ENCODE assay signal across 8 mouse cellular contexts in genomic region chrX:140599561-140600409, GRCm38 (mm10). TPM values are rescaled to one million over a fixed set of nuclear protein-coding genes. Genes with fewer than 3 reads are reported as not detected.
DNase-seq lines count a peak whose midpoint lies in the region; ATAC-seq and TF ChIP-seq lines count a peak whose summit lies in the region.

No protein-coding gene starts in this region.

- WGBS in forebrain, embryonic 11.5 days: 19% methylated on average over 70 of the region's 78 CpGs
- WGBS in intestine, embryonic 15.5 days: 20% methylated on average over 60 of the region's 78 CpGs
- WGBS in stomach, embryonic 16.5 days: 13% methylated on average over 65 of the region's 78 CpGs

- no peaks in the 10 kb centered on the region for H3K9me3 ChIP-seq in G1E (replicated peaks)
- no peaks in the 10 kb centered on the region for H3K9me3 ChIP-seq in forebrain, embryonic 11.5 days (ENCODE audit: control insufficient read depth, low read length)
- H3K9me3 ChIP-seq in intestine, embryonic 15.5 days: no peaks in the 10 kb centered on the region
- H3K9me3 ChIP-seq in stomach, embryonic 16.5 days (replicated peaks; ENCODE audit: control insufficient read depth, low read length): no peaks in the 10 kb centered on the region; the same call in 1 of the 2 replicates

- no peak overlapping the region for H3K27ac ChIP-seq in forebrain, embryonic 11.5 days (ENCODE audit: low read depth, low read length)
- no peak overlapping the region for H3K27ac ChIP-seq in intestine, embryonic 15.5 days
- no peak overlapping the region for H3K27ac ChIP-seq in stomach, embryonic 16.5 days (ENCODE audit: low read length)

- TF ChIP-seq CTCF in G1E (IDR thresholded peaks at IDR 0.05; ENCODE audit: low read depth, low read length): no peak

- no peak overlapping the region for H3K9ac ChIP-seq in forebrain, embryonic 11.5 days (ENCODE audit: low read length)
- 0 out of 2 replicates have a peak overlapping the region, but pooled peaks have one; percentile 17 for H3K9ac ChIP-seq in intestine, embryonic 15.5 days
- peak overlapping the region; percentile 66 for H3K9ac ChIP-seq in stomach, embryonic 16.5 days (ENCODE audit: low read length)

- H3K27me3 ChIP-seq in G1E (ENCODE audit: insufficient read depth, low read length): peaks cover 21% of the 10 kb centered on the region
- peaks cover 41% of the 10 kb centered on the region for H3K27me3 ChIP-seq in forebrain, embryonic 11.5 days (ENCODE audit: control insufficient read depth, insufficient read depth, low read length)
- peaks cover 34% of the 10 kb centered on the region for H3K27me3 ChIP-seq in intestine, embryonic 15.5 days (replicated peaks)
- H3K27me3 ChIP-seq in stomach, embryonic 16.5 days (ENCODE audit: control insufficient read depth, insufficient read depth, low read length): peaks cover 10% of the 10 kb centered on the region; the same call in 1 of the 2 replicates

- peak overlapping the region; percentile 67 for H3K4me2 ChIP-seq in forebrain, embryonic 11.5 days (ENCODE audit: low read depth, low read length, severe bottlenecking)
- H3K4me2 ChIP-seq in intestine, embryonic 15.5 days (replicated peaks): peak overlapping the region; percentile 86
- H3K4me2 ChIP-seq in stomach, embryonic 16.5 days (ENCODE audit: low read depth, low read length): peak overlapping the region; percentile 76

- no peaks in the 10 kb centered on the region for H3K36me3 ChIP-seq in G1E (replicated peaks)
- H3K36me3 ChIP-seq in forebrain, embryonic 11.5 days (ENCODE audit: control insufficient read depth, insufficient read depth, low read length): no peaks in the 10 kb centered on the region
- no peaks in the 10 kb centered on the region for H3K36me3 ChIP-seq in intestine, embryonic 15.5 days
- no peaks in the 10 kb centered on the region for H3K36me3 ChIP-seq in stomach, embryonic 16.5 days (ENCODE audit: control insufficient read depth, insufficient read depth, low read length)

- no peak for ATAC-seq in G1E (ENCODE audit: extremely low read depth, insufficient number of reproducible peaks, low FRiP score, poor library complexity, severe bottlenecking)
- peak; percentile 44 for ATAC-seq in forebrain, embryonic 11.5 days (replicated peaks; ENCODE audit: low FRiP score)
- peak; percentile 53 for ATAC-seq in intestine, embryonic 15.5 days
- peak; percentile 19; the same call in 1 of the 2 replicates for ATAC-seq in stomach, embryonic 16.5 days (ENCODE audit: insufficient read depth, low FRiP score)
- no peak for ATAC-seq in activated CD4-positive, CD25-positive, alpha-beta regulatory T cell, adult 4 months

- DNase-seq in adrenal gland, adult 18-20 months (ENCODE audit: low spot score in 2 of 2): peak; percentile 30 to 57
- no peak for DNase-seq in adrenal gland, postnatal 4 days (ENCODE audit: low spot score in 2 of 2)
- peak; percentile 12 for DNase-seq in G1E (ENCODE audit: low spot score)
- DNase-seq in forebrain, embryonic 11.5 days (ENCODE audit: low spot score): peak; percentile 54
- peak; percentile 9 for DNase-seq in lung, postnatal 36 days

- peaks cover 10% of the 10 kb centered on the region for H3K4me1 ChIP-seq in G1E (ENCODE audit: insufficient read depth, low read depth, low read length)
- H3K4me1 ChIP-seq in forebrain, embryonic 11.5 days (replicated peaks; ENCODE audit: control insufficient read depth, insufficient read depth, low read length): no peaks in the 10 kb centered on the region
- H3K4me1 ChIP-seq in intestine, embryonic 15.5 days (replicated peaks): 0 out of 2 replicates have a peak, but pooled peaks cover 3% of the 10 kb centered on the region
- H3K4me1 ChIP-seq in stomach, embryonic 16.5 days (ENCODE audit: control insufficient read depth, insufficient read depth, low read length): no peaks in the 10 kb centered on the region

- H3K4me3 ChIP-seq in G1E (ENCODE audit: low read depth, low read length): peak overlapping the region; percentile 72
- peak overlapping the region; percentile 43 for H3K4me3 ChIP-seq in forebrain, embryonic 11.5 days (ENCODE audit: low read depth, low read length)
- H3K4me3 ChIP-seq in intestine, embryonic 15.5 days (replicated peaks): peak overlapping the region; percentile 54
- H3K4me3 ChIP-seq in stomach, embryonic 16.5 days (replicated peaks; ENCODE audit: low read length): peak overlapping the region; percentile 52

RNA-seq across cellular contexts. Expression of gene Tsc22d3, which starts 0.7 kb away (rescaled TPM):
- total RNA-seq in adrenal gland, adult 18-20 months (2021): 100 to 1,000 TPM; 116 to 148 TPM
- 10 to 100 TPM; 74.0 to 79.1 TPM for total RNA-seq in adrenal gland, postnatal 4 days (2021)
- total RNA-seq in G1E (2014; fragmentation: Nextera tagmentation): 86.0 and 93.8 TPM in 2 replicates
- total RNA-seq in G1E (2017): 44.5 and 44.9 TPM in 2 replicates
- 31.0 and 52.5 TPM in 2 replicates for polyA plus RNA-seq in G1E (2012)
- polyA plus RNA-seq in forebrain, embryonic 11.5 days (2014; fragmentation: Nextera tagmentation; extraction: Ambion mirVana): 101 and 105 TPM in 2 replicates
- polyA plus RNA-seq in intestine, embryonic 15.5 days (2015; fragmentation: Nextera tagmentation; extraction: Ambion mirVana): 61.8 and 65.6 TPM in 2 replicates
- 94.0 and 108 TPM in 2 replicates for polyA plus RNA-seq in stomach, embryonic 16.5 days (2015; fragmentation: Nextera tagmentation; extraction: Ambion mirVana)
- polyA plus RNA-seq in activated CD4-positive, CD25-positive, alpha-beta regulatory T cell, adult 4 months (2017; shearing (Covaris generic)): 100 to 1,000 TPM; 236 to 480 TPM

Comparison
In these comparisons a context has a peak if more than half of its experiments do, and no peak if none do; other contexts are left out.
1. DNase-seq: peak in adrenal gland, adult 18-20 months (2 of 2), G1E (single experiment), forebrain, embryonic 11.5 days (single experiment) and lung, postnatal 36 days (single experiment); none in adrenal gland, postnatal 4 days (0 of 2).
2. ATAC-seq: peak in forebrain, embryonic 11.5 days (single experiment), intestine, embryonic 15.5 days (single experiment) and stomach, embryonic 16.5 days (single experiment); none in G1E (single experiment) and activated CD4-positive, CD25-positive, alpha-beta regulatory T cell, adult 4 months (single experiment).
3. Peak in every context shown above with its lines, with median percentiles within 50 percentile points of each other: H3K4me3 ChIP-seq and H3K4me2 ChIP-seq.